ENCODE assay signal across 8 mouse cellular contexts in the genomic region with DNA sequence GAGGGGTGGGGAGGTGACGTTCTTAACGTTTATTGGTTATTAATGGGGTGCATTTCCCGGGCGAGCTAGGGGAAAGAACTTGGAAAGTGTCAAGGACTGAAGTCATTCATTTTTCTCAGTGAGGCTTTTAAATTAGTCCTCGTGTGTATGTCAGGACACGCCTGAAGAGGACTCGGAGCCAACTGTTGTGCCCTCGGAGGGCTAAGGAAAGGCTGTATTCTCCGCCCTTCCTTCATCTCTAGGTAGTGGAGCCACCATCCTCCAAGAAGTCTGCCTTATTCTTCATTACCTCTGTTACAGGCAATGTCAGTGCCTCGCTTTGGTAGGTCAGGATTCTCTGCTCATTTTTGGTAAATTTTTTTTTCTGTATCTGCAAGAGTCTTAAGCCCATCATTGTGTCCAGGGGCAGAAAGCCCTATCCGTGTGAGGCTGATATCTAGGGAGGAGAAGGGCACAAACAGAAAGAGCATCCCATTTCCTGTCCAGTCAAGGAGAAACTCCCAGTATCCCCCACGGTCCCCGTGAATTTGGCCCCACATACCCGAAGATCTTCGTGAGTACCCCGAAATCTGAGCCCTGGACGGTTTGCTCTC.
DNase-seq lines count a peak whose midpoint lies in the region; ATAC-seq and TF ChIP-seq lines count a peak whose summit lies in the region.

No protein-coding gene starts in this region.

- no peaks in the 10 kb centered on the region for H3K27me3 ChIP-seq in cerebellum, adult 2 months (ENCODE audit: control insufficient read depth, insufficient read depth, low read length)
- H3K27me3 ChIP-seq in limb, embryonic 12.5 days: peaks cover 21% of the 10 kb centered on the region
- H3K27me3 ChIP-seq in stomach, embryonic 14.5 days (ENCODE audit: control insufficient read depth, insufficient read depth, low read length): no peaks in the 10 kb centered on the region

- peaks cover 7% of the 10 kb centered on the region for H3K4me1 ChIP-seq in cerebellum, adult 2 months (ENCODE audit: control insufficient read depth, insufficient read depth, low read length)
- H3K4me1 ChIP-seq in limb, embryonic 12.5 days (replicated peaks): peaks cover 22% of the 10 kb centered on the region
- H3K4me1 ChIP-seq in stomach, embryonic 14.5 days (ENCODE audit: control insufficient read depth, insufficient read depth, low read length): peaks cover 29% of the 10 kb centered on the region

- H3K9me3 ChIP-seq in limb, embryonic 12.5 days: no peaks in the 10 kb centered on the region
- H3K9me3 ChIP-seq in stomach, embryonic 14.5 days (ENCODE audit: control insufficient read depth, low read depth, low read length): no peaks in the 10 kb centered on the region

- peak; percentile 28; the same call in 1 of the 2 replicates for ATAC-seq in limb, embryonic 12.5 days (ENCODE audit: insufficient number of reproducible peaks, insufficient read depth, low FRiP score, low TSS enrichment, low read depth)
- ATAC-seq in stomach, embryonic 14.5 days (ENCODE audit: insufficient number of reproducible peaks, insufficient read depth, low FRiP score, low read depth): no peak

- peak overlapping the region; percentile 42; the same call in 1 of the 2 replicates for H3K9ac ChIP-seq in limb, embryonic 12.5 days (replicated peaks)
- H3K9ac ChIP-seq in stomach, embryonic 14.5 days (replicated peaks; ENCODE audit: low read depth, low read length): no peak overlapping the region

- no peak overlapping the region for H3K27ac ChIP-seq in cerebellum, adult 2 months (ENCODE audit: insufficient read depth, low read length)
- 0 out of 2 replicates have a peak overlapping the region, but pooled peaks have one; percentile 45 for H3K27ac ChIP-seq in limb, embryonic 12.5 days
- H3K27ac ChIP-seq in stomach, embryonic 14.5 days (ENCODE audit: low read length): peak overlapping the region; percentile 52; the same call in 1 of the 2 replicates

- 9% methylated on average over 17 of the region's 17 CpGs for WGBS in cerebellum, adult 2 months
- WGBS in limb, embryonic 12.5 days: 5% methylated on average over 17 of the region's 17 CpGs
- WGBS in stomach, embryonic 14.5 days: 6% methylated on average over 17 of the region's 17 CpGs

- TF ChIP-seq POLR2A in cerebellum, adult 2 months (IDR thresholded peaks at IDR 0.05; ENCODE audit: borderline replicate concordance, insufficient read depth, low read length): no peak

- H3K4me2 ChIP-seq in limb, embryonic 12.5 days: peak overlapping the region; percentile 64
- H3K4me2 ChIP-seq in stomach, embryonic 14.5 days (replicated peaks; ENCODE audit: low read depth, low read length): peak overlapping the region; percentile 52

- peak overlapping the region; percentile 78 for H3K4me3 ChIP-seq in cerebellum, adult 2 months (replicated peaks; ENCODE audit: insufficient read depth, low read depth, low read length)
- H3K4me3 ChIP-seq in limb, embryonic 12.5 days (replicated peaks): peak overlapping the region; percentile 42
- H3K4me3 ChIP-seq in stomach, embryonic 14.5 days (ENCODE audit: low read depth, low read length): peak overlapping the region; percentile 31

- DNase-seq in cerebellum, adult 2 months: peak in 1 of 2 experiments; percentile 30
- no peak for DNase-seq in cerebellum, postnatal 25 days
- peak; percentile 23 for DNase-seq in retina, embryonic 14.5 days (ENCODE audit: low spot score)
- no peak for DNase-seq in retina, postnatal 1 day
- DNase-seq in right cerebral cortex, adult 18-20 months: no peak
- DNase-seq in left cerebral cortex, postnatal 25 days (ENCODE audit: low spot score in 2 of 2): no peak

- H3K36me3 ChIP-seq in limb, embryonic 12.5 days: no peaks in the 10 kb centered on the region
- H3K36me3 ChIP-seq in stomach, embryonic 14.5 days (ENCODE audit: control insufficient read depth, insufficient read depth, low read length): no peaks in the 10 kb centered on the region

- no peak for TF ChIP-seq CTCF in cerebellum, adult 2 months (IDR thresholded peaks at IDR 0.05; ENCODE audit: borderline replicate concordance, insufficient read depth, low read depth, low read length)

- intact Hi-C loops in left cerebral cortex, postnatal 25 days (cut with DNase I): loop anchor here (1.0 to 5.0 kb wide), 4 partner anchors 71 to 214 kb away; partner anchors contain the start of gene Calm2
